Mouse (Mus musculus): ENCODE measurements around the gene Def8.
A peak's percentile ranks its signal among the peaks of the same experiment; 100 is the strongest.
"Not testable (repeated sequence)": the region's sequence is repeated elsewhere in the genome, so short reads cannot be mapped to it uniquely, and the experiment has no call there.

The Def8 gene

GRCm38 (mm10) chr8:123442351-123442750 lies 19.0 kb downstream of the Def8 start:
- no peak for DNase-seq

GRCm38 (mm10) chr8:123442871-123443575 lies 19.7 kb downstream of the Def8 start:
- DNase-seq: peak; percentile 99

DNA sequence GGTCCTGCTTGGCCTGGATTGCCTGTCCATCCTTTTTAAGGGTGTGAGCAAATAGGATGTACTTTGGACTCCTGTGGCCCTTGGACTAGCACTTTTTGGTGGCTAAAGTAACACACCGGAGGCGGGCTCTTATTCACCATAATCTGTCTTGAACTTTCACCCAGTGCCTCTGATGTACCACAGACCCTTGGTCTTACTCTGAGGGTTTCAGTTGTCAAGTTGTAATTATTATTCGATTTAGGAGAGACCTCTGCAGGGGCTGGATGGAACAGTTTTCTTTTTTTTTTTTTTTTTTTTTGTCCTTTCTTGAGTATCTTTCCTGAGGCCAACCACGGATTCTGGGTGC lies 20.2 kb downstream of the Def8 start:
- DNase-seq: no peak

DNA sequence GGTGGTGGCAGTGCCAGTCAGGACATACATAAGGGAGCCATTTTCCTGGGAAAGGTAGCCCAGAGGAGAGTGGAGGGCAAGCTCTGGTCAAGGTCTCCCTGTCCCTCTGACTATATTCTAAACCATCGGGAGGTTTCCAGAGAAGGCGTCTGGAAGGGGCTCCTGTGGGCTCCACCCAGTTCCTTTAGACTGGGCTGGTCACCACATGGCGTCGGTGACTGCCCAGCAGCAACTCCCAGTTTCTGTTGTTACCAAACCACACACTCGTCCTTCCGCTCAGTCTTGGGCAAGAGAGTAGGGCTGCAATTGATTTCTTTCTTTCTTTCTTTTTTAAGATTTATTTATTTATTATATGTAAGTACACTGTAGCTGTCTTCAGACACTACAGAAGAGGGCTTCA lies 20.8 kb downstream of the Def8 start:
- DNase-seq: no peak

DNA sequence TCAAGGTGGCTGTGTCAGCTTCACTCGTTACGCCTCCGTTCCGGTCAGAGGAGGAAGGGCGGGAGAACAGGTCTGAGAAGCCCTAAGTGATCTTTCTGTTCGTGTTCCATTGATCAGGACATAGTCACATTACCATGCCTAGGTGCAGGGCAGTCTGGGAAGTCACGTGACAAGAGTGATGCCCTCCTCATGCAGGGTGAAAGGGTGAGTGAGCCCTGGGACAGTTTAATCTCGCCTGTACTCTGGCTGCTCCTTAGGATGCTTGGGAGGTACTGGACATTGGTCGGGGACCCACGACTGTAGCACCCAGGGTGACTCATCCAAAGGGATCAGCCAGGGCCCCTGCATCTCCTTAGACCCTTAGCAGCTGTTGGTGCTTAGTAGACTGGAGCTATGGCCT lies 22.7 kb downstream of the Def8 start:
- DNase-seq: no peak

- DNase-seq: no peak
These were observed 23.5 kb downstream of the Def8 start for GRCm38 (mm10) chr8:123446799-123447198.

DNA sequence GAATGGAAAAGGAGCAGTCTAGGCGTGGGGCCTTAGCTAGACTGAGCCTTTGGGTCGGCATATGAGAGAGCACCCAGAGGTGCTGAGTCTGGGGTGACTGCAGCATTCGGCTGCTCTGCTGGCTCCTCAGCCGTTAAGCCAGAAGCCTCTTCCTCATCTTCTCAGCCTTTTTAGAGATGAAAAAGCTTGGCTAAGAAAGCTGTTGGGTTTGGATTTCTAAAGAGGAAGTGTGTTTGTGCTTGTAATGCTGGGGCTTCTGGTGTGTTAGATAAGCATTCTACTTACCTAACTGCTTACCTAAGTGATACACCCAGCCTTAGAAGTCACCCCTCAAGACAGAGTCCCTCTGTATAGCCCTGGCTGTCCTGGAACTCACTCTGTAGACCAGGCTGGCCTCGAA lies 27.5 kb downstream of the Def8 start:
- no peak for DNase-seq

DNA sequence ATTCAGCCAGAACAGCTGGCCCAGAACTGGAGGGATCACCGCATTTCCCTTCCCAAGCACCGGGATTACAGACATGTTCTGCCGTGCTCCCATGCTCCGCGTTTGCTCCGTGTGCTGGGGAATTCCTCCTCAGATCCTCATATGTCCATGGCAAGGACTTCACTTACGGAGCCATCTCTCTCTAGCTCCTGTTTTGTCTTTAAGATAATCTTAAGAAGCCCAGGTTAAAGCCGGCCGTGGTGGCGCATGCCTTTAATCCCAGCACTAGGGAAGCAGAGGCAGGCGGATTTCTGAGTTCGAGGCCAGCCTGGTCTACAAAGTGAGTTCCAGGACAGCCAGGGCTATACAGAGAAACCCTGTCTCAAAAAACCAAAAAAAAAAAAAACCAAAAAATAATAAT lies 28.4 kb downstream of the Def8 start:
- not testable (repeated sequence) for DNase-seq

DNA sequence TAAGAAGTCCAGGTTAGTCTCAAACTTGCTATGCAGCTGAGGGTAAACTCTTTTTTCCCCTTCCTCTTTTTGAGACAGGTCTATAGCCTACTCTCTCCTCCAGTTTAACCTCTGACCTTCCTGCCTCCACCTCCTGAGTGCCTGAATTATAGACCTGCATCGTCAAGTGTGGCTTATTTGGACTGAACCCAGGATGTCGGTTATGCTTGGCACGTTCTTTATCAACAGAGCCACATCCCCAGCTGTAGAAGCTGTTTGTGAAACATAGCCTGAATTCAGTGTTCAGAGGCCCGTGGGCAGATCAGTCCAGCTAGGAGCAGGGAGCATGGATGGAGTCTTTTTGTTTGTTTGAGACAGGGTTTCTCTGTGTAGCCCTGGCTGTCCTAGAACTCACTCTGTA lies 28.8 kb downstream of the Def8 start:
- no peak for DNase-seq

GRCm38 (mm10) chr8:123453291-123453690 lies 30.0 kb downstream of the Def8 start:
- DNase-seq: no peak

GRCm38 (mm10) chr8:123453951-123454350 lies 30.6 kb downstream of the Def8 start:
- DNase-seq: no peak

GRCm38 (mm10) chr8:123454559-123454958 lies 31.2 kb downstream of the Def8 start:
- no peak for DNase-seq

DNA sequence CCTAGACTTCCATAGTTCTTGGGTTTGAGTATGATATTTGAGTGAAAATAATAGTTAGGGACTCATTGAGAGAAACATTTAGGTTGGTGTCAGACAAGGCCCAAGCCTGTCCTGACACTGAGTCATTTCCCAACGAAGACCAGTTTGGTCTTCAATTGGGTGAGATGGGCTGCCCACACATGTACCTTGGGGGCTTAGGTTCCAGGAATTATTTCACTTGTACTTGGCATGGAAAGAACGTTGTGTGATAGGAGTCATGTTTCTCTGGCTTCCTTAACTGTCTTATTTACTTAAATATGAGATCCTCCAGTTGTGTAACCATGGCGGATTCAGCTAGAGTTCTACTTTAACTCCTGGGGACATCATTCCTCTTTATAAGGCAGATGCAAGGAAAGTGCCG lies 40.3 kb downstream of the Def8 start:
- no peak for DNase-seq

DNA sequence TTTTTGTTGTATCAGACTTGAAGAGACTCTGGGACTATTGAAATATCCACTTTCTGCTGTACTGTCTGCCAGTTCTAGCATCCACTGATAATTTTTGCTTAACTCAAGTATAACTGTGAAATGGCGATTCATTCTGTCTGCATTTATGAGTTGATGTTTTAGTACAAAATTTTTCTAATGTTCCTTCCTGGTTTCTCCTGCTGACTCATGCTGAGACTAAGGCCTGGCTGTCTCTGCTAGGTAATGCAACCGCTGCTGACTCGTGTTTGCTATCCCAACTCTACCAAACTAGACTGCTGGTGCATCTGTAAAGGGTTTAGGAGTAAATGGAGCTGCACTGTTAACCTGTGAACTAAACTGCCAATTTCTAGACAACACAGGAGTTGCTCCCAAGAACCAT lies 44.1 kb downstream of the Def8 start:
- no peak for DNase-seq

GRCm38 (mm10) chr8:123472991-123473390 lies 49.7 kb downstream of the Def8 start:
- not testable (repeated sequence) for DNase-seq

GRCm38 (mm10) chr8:123474549-123474948 lies 51.2 kb downstream of the Def8 start:
- not testable (repeated sequence) for DNase-seq

DNA sequence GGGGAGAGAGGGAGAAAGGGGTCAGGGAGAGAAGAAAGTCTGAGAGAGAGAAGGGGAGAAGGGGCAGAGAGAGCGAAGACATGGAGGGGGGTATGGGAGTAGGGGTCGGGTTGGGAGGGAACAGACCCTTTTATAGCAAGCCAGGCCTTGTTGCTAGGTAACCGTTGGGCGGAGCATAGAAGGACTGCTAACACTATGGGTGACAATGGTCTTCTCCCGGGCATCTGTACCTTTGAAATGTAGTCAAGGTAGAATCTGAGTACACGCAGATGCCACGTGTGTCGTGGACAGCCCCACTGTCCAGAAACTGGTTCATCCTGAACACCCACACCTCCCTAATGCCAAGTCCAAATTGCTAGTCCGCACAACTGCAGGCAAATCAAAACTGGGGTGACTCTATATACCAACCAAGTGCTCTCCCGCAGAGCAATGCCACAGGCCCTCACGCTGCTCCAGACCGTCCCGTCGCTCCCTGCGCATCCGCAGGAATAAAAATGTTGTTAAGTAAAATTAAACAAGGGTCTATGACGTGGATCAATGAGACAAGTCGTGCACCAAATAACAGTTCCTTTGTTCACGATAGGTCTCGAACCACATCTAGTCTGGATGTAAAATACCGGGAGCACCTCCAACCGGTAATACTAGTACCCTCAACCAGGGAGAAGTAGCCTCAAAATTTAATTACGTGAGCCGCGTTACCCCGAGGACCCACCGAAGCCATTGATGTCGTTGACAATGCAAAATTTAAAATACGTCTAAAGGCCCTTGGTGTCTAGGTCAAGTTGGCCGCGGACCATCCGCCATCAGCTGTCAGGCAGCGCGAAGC lies 53.8 kb downstream of the Def8 start:
- DNase-seq: peak; percentile 30 to 39

- peak; percentile 96 to 97 for DNase-seq
These were observed 54.5 kb downstream of the Def8 start, which contains the start of gene Afg3l1 for GRCm38 (mm10) chr8:123477737-123478258. Afg3l1 (plus strand) TSS chr8:123477903.

- DNase-seq: peak in 1 of 2 experiments; percentile 41
These were observed 55.3 kb downstream of the Def8 start for GRCm38 (mm10) chr8:123478456-123479218.

- peak; percentile 30 to 44 for DNase-seq
These were observed 59.3 kb downstream of the Def8 start for GRCm38 (mm10) chr8:123482627-123483026.

- DNase-seq: no peak
These were observed 68.2 kb downstream of the Def8 start for GRCm38 (mm10) chr8:123491280-123492075.

DNA sequence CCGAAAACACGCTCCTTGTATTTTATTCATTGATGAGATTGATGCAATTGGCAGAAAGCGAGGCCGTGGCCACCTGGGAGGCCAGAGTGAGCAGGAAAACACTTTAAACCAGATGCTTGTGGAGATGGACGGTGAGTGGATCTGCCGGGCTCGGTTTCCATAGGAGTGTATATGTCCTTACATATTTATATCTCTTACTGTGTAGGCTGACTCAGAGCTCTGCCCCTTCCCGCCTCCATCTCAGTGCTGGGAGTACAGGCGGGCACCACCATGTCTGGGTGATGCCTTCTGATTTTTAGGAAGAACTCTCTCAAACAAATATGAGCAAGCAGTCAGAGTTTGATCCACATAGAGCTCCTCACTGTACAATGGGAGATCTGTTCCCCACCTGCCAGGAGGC lies 69.6 kb downstream of the Def8 start:
- no peak for DNase-seq
